Comparison of ENCODE assay signal across 26 mouse cellular contexts in genomic region chr17:12770500-12770899, GRCm38 (mm10). TPM values are rescaled to one million over a fixed set of nuclear protein-coding genes. Genes with fewer than 3 reads are reported as not detected.
DNase-seq lines count a peak whose midpoint lies in the region; ATAC-seq and TF ChIP-seq lines count a peak whose summit lies in the region.
"Had no signal": no experiment of that assay in that cellular context is flagged by ENCODE, and none has a peak within 500 bp of the region (broad histone marks: within the 10 kb centered on the region; RNA-seq: fewer than 3 reads in every experiment).

No protein-coding gene starts in this region.

- peaks cover 22% of the 10 kb centered on the region for H3K36me3 ChIP-seq in heart, embryonic 15.5 days
- peaks cover 27% of the 10 kb centered on the region for H3K36me3 ChIP-seq in heart, embryonic 11.5 days (ENCODE audit: control insufficient read depth, insufficient read depth, low read length)
- H3K36me3 ChIP-seq in lung, embryonic 14.5 days (ENCODE audit: insufficient read depth): peaks cover 62% of the 10 kb centered on the region
- peaks cover 9% of the 10 kb centered on the region for H3K36me3 ChIP-seq in lung, postnatal 0 days (ENCODE audit: insufficient read depth, low read length)
- H3K36me3 ChIP-seq: hindbrain, embryonic 13.5 days; neural tube, embryonic 13.5 days had no signal

- TF ChIP-seq CTCF in gastrocnemius, adult 2 months (IDR thresholded peaks at IDR 0.05): no peak
- no peak for TF ChIP-seq CTCF in lung, embryonic 14.5 days (IDR thresholded peaks at IDR 0.05; ENCODE audit: low read depth)
- TF ChIP-seq CTCF in lung, postnatal 0 days (IDR thresholded peaks at IDR 0.05): no peak

- no peak for ATAC-seq in heart, embryonic 15.5 days (replicated peaks; ENCODE audit: insufficient number of reproducible peaks, insufficient read depth, low FRiP score, low read depth)
- ATAC-seq in heart, embryonic 11.5 days (replicated peaks; ENCODE audit: insufficient number of reproducible peaks, low FRiP score, low TSS enrichment): no peak
- no peak for ATAC-seq in lung, embryonic 14.5 days (ENCODE audit: insufficient read depth)
- ATAC-seq in lung, postnatal 0 days: no peak
- ATAC-seq: activated CD4-positive, CD25-positive, alpha-beta regulatory T cell, adult 4 months had no signal

- no peak for TF ChIP-seq EP300 in lung, postnatal 0 days (IDR thresholded peaks at IDR 0.05)

- H3K27me3 ChIP-seq in heart, embryonic 15.5 days: no peaks in the 10 kb centered on the region
- H3K27me3 ChIP-seq in heart, embryonic 11.5 days (ENCODE audit: control insufficient read depth, insufficient read depth, low read length): no peaks in the 10 kb centered on the region
- H3K27me3 ChIP-seq in lung, embryonic 14.5 days (ENCODE audit: insufficient read depth, low read length): no peaks in the 10 kb centered on the region
- no peaks in the 10 kb centered on the region for H3K27me3 ChIP-seq in lung, postnatal 0 days (replicated peaks; ENCODE audit: insufficient read depth, low read length)
- H3K27me3 ChIP-seq: CH12.LX; embryonic facial prominence, embryonic 12.5 days; hindbrain, embryonic 13.5 days; neural tube, embryonic 13.5 days had no signal

- no peaks in the 10 kb centered on the region for H3K9me3 ChIP-seq in heart, embryonic 15.5 days (replicated peaks)
- H3K9me3 ChIP-seq in heart, embryonic 11.5 days (replicated peaks; ENCODE audit: control insufficient read depth, low read length): no peaks in the 10 kb centered on the region
- peaks cover 4% of the 10 kb centered on the region; the same call in 1 of the 2 replicates for H3K9me3 ChIP-seq in lung, embryonic 14.5 days (ENCODE audit: low read depth, low read length)
- no peaks in the 10 kb centered on the region for H3K9me3 ChIP-seq in lung, postnatal 0 days (ENCODE audit: low read length)
- H3K9me3 ChIP-seq: embryonic facial prominence, embryonic 12.5 days; hindbrain, embryonic 13.5 days; neural tube, embryonic 13.5 days had no signal

- H3K4me3 ChIP-seq in gastrocnemius, adult 2 months: no peak overlapping the region
- no peak overlapping the region for H3K4me3 ChIP-seq in heart, embryonic 15.5 days
- H3K4me3 ChIP-seq in heart, embryonic 11.5 days (ENCODE audit: low read depth, low read length): no peak overlapping the region
- 0 out of 2 replicates have a peak overlapping the region, but pooled peaks have one; percentile 71 for H3K4me3 ChIP-seq in lung, embryonic 14.5 days (ENCODE audit: low read depth, low read length)
- H3K4me3 ChIP-seq in lung, postnatal 0 days (ENCODE audit: low read depth, low read length): no peak overlapping the region

- H3K4me2 ChIP-seq in heart, embryonic 15.5 days: no peak overlapping the region
- H3K4me2 ChIP-seq in heart, embryonic 11.5 days: no peak overlapping the region
- H3K4me2 ChIP-seq in lung, embryonic 14.5 days: no peak overlapping the region; the same call in 1 of the 2 replicates
- no peak overlapping the region for H3K4me2 ChIP-seq in lung, postnatal 0 days (replicated peaks; ENCODE audit: low read depth, low read length)

- H3K9ac ChIP-seq in heart, embryonic 15.5 days: no peak overlapping the region
- H3K9ac ChIP-seq in heart, embryonic 11.5 days (ENCODE audit: low read depth, low read length): no peak overlapping the region
- H3K9ac ChIP-seq in lung, embryonic 14.5 days: no peak overlapping the region
- no peak overlapping the region for H3K9ac ChIP-seq in lung, postnatal 0 days (replicated peaks; ENCODE audit: low read depth)

- no peak overlapping the region for H3K27ac ChIP-seq in gastrocnemius, adult 2 months
- H3K27ac ChIP-seq in heart, embryonic 15.5 days: peak overlapping the region; percentile 16; the same call in 1 of the 2 replicates
- H3K27ac ChIP-seq in heart, embryonic 11.5 days (ENCODE audit: low read depth, low read length): no peak overlapping the region
- no peak overlapping the region for H3K27ac ChIP-seq in lung, embryonic 14.5 days (ENCODE audit: low read depth)
- no peak overlapping the region for H3K27ac ChIP-seq in lung, postnatal 0 days (ENCODE audit: low read length)
- H3K27ac ChIP-seq: embryonic facial prominence, embryonic 12.5 days; hindbrain, embryonic 13.5 days; liver, embryonic 14.5 days had no signal

- WGBS in heart, embryonic 15.5 days: 90% methylated on average over 5 of the region's 5 CpGs
- WGBS in heart, embryonic 11.5 days (ENCODE audit: insufficient replicate concordance): 81% methylated on average over 5 of the region's 5 CpGs
- WGBS in lung, embryonic 14.5 days: 79% methylated on average over 5 of the region's 5 CpGs
- 90% methylated on average over 5 of the region's 5 CpGs for WGBS in lung, postnatal 0 days

- peaks cover 35% of the 10 kb centered on the region for H3K4me1 ChIP-seq in heart, embryonic 15.5 days (replicated peaks)
- peaks cover 23% of the 10 kb centered on the region for H3K4me1 ChIP-seq in heart, embryonic 11.5 days (ENCODE audit: control insufficient read depth, insufficient read depth, low read length)
- peaks cover 3% of the 10 kb centered on the region; the same call in 1 of the 2 replicates for H3K4me1 ChIP-seq in lung, embryonic 14.5 days (ENCODE audit: insufficient read depth)
- H3K4me1 ChIP-seq in lung, postnatal 0 days (ENCODE audit: insufficient read depth, low read depth, low read length): 0 out of 2 replicates have a peak, but pooled peaks cover 3% of the 10 kb centered on the region

- DNase-seq in cerebellum, adult 9-10 months: peak; percentile 27
- no peak for DNase-seq in cerebellum, adult 18-20 months
- DNase-seq in gastrocnemius, adult 2 months: peak; percentile 61
- no peak for DNase-seq in gastrocnemius, postnatal 14 days
- DNase-seq in lung, embryonic 14.5 days: no peak
- no peak for DNase-seq in lung, postnatal 0 days (ENCODE audit: low spot score)
- DNase-seq: adrenal gland, adult 2 months; adrenal gland, postnatal 36 days; embryo, embryonic 11 days; gastrocnemius, postnatal 36 days; heart, postnatal 4 days; kidney, adult 8-10 months; kidney, postnatal 4 days; left cerebral cortex, postnatal 4 days; lung, postnatal 4 days; right cerebral cortex, postnatal 4 days; thymus, adult 18-20 months; thymus, postnatal 25 days had no signal

- intact Hi-C loops in gastrocnemius, adult 2 months (cut with DNase I): no loop called here
- intact Hi-C loops in gastrocnemius, postnatal 14 days (cut with DNase I; ENCODE audit: low total_unique reads): no loop called here

RNA-seq across cellular contexts. Expression of gene Igf2r, which starts 1.0 kb away (rescaled TPM):
- 10 to 100 TPM; 36.9 to 46.7 TPM for total RNA-seq in gastrocnemius, adult 2 months (2021)
- total RNA-seq in gastrocnemius, postnatal 14 days (2021): 10 to 100 TPM; 64.3 to 72.6 TPM
- 121 and 127 TPM in 2 replicates for polyA plus RNA-seq in heart, embryonic 15.5 days (2015; fragmentation: Nextera tagmentation; extraction: Ambion mirVana)
- polyA plus RNA-seq in heart, embryonic 11.5 days (2014; fragmentation: Nextera tagmentation; extraction: Ambion mirVana): 199 and 238 TPM in 2 replicates
- 86.6 and 87.0 TPM in 2 replicates for polyA plus RNA-seq in lung, embryonic 14.5 days (2014; fragmentation: Nextera tagmentation; extraction: Ambion mirVana)
- polyA plus RNA-seq in lung, postnatal 0 days (2015; fragmentation: Nextera tagmentation; extraction: Ambion mirVana): 26.7 and 27.9 TPM in 2 replicates

Comparison
In these comparisons a context has a peak if more than half of its experiments do, and no peak if none do; other contexts are left out.
1. DNase-seq: peak in cerebellum, adult 9-10 months (single experiment) and gastrocnemius, adult 2 months (single experiment); none in cerebellum, adult 18-20 months (0 of 2), gastrocnemius, postnatal 14 days (single experiment), lung, embryonic 14.5 days (single experiment) and lung, postnatal 0 days (single experiment).